Mouse (Mus musculus) liver, adult 2 months (tissue): ENCODE measurements around the gene Cog5.

Experiments
- CTCF ChIP-seq: fragments of 200-500 bp; IDR thresholded peaks from 2 replicates; pipeline ENCODE4 v1.5.1; 2011; ENCODE audit warnings: low read depth, low read length, control low read depth
- POLR2A ChIP-seq: fragments of 200-500 bp; IDR thresholded peaks from 2 replicates; pipeline ENCODE4 v1.6.1; 2011; ENCODE audit warnings: low read length, control low read depth; ENCODE audit not compliant: insufficient read depth; ENCODE audit errors: extremely low read depth

DNA sequence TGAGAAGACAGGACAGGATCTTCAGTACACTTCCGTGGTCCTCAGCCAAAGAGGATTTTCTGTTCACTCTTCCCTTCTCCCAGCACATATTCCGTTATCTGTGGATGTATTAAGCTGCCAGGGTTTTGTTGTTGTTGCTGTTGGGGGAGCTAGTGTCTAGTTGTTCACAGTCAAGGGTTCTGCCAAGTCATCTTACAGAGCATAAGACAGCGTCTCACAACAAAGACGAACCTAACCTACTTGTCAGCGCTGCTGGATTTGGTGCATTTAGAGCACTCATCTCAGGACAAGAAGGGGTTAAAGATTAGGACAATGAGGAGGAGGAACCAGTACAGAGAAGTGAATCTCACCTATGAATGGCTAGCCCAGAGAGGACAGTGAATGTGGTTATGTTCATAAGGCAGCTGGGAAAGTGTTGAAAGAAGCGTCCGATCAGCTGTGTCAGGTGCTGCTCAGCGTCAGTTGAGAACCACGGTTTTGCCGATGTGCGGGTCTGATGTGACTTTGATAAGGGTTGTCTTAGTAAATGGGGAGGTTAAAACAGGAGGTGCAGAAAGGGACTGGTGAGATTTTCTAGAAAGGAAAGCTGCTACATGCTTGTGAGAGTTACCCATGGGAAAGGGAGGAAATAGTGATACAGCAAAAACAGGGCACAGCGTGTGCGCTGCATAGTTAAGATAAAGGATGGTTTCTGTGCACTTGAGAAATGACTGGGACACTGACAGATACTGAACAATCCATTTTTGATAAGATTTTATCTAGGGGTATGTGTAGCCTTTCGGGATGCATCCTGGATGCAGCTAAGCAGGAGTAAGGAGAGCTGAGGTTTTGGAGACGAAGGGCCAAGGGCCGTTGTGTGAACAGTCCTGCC, 208.2 kb downstream of the Cog5 start:
- no peak for TF ChIP-seq POLR2A
- no peak for TF ChIP-seq CTCF
